Mouse (Mus musculus) kidney, adult 8-10 months (tissue): ENCODE measurements around the gene Acap2.

Source experiments
- DNase-seq, 2 experiments: peaks; one replicate each; pipeline ENCODE4 v3.0.0; 2022

The Acap2 gene

DNA sequence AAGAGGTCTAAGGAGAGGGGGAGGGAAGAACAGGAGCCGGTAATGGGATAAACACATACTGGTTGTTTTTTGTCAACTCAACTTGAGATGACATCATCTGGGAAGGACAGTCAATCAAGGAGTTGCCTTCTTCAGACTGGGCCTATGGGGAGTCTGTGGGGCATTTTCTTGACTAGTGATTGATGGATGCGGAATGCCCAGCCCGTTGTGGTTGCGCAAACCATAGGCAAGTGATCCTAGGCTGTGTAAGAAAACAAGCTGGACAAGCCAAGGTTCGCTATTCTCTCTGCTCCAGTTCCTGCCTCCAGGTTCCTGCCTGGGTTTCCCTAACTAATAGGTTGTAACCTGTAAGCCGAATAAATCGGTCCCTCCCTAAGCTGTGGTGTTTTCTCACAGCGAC is 4.1 kb upstream of the Acap2 start:
- DNase-seq: no peak

DNA sequence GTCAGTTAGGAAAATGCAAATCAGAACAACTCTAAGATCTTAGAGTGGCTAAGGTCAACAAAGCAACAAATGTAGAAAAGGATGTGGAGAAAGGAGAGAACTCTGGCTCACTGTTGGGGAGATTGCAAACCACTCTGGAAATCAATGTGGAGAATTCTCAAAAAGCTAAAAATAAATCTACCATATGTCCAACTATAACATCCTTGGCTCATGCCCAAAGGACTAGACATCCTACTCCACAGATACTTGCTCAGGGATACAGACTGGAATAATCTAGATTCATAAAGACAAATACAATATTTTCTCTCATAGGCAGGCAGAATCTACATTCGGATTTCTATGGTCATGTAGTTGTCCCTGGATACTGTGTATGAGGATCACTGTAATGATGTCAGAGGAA is 3.2 kb upstream of the Acap2 start:
- DNase-seq: no peak

DNA sequence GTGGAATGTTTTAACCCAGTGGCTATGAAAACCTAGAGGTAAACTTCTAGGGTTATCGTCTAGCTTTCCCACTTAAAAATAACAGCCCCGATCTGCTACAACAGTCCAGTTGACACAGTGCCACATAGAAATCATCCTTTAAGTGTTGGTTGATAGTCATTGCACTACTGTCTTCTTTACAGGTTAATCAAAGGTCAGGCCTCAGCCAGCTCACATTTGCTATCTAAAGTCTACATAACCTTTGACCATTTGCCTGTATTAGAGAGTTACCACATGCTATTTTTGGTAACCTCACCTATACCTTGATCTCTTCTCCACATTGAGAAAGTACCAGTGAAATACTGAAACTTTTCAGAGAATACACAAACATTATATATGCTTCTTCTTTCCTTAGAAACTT is 659 bp upstream of the Acap2 start:
- DNase-seq: no peak

DNA sequence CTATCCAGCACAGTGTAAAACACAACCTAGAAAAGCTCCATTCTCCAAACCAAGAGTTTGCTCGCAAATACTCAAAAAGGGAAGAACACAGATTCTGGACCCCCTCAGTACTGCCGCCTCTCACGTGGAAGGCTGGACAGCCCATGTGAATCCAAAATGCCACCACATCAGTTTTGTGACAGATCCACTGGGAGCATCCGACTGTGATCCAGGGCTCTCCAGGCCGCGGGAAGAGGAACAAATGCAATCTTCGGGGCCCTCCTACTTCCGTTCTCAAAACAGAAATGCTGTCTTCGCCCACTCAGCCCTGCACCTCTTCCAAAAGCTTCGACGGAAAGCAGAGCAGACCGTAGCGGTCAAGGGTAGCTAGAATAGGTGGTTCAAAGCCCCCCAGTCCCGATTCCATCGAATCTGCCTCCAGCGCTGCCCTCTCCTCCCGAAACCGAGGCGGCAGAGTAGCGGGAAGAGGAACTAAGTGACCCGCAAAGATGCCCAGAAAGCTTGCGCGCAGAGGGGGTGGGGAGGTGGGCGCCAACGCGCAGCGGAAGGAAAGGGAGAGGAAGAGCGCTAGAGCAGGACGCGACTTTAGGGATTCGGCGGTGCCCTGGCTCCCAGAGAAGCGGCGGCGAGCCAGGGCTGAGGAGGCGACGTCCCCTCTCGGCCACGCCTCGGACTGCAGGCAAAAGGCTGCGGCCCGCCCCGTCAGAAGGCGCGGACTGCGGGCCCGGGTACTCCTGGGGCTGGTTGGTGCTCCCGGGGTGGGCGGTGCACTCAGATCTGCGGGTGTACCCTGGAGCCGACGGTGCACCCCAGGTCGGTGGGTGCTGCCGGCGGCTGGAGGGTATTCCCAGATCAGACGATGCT is 887 bp downstream of the Acap2 start:
- DNase-seq: peak; percentile 43 to 55

DNA sequence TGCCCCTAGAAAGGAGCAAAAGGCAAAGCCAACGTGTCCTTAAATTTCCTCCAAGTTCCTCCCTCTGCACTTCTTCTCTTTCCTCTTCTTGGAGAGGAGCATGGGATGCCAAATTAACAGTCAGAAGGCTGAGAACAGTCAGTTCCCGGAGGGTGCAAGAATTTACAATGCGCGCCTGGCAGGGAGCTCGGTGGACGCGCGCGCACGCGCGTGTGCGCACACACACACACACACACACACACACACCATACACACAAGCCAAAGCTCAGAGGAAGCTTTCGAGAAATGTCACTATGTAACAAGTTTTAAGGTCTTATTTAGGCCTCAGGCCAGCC is 1.5 kb downstream of the Acap2 start:
- DNase-seq: peak in 1 of 2 experiments; percentile 26

DNA sequence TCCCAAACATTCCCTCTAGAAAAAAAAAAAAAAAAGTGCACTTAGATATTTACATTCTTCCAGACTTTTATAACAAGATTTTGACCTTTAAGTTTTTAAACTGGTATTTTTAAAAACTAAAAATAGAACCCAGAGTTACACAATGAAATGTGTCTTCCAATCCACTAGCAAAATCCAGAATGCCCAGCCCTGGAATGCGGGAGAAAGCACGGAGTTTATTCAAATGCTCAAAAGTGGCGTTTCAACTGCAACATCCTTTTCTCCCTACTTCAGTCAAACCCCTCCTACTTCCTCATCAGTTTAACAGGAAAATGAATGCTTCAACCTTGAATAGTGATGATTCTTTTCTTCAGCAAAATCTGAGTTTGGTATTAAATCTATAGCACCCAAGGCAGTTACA is 4.1 kb downstream of the Acap2 start:
- DNase-seq: no peak

DNA sequence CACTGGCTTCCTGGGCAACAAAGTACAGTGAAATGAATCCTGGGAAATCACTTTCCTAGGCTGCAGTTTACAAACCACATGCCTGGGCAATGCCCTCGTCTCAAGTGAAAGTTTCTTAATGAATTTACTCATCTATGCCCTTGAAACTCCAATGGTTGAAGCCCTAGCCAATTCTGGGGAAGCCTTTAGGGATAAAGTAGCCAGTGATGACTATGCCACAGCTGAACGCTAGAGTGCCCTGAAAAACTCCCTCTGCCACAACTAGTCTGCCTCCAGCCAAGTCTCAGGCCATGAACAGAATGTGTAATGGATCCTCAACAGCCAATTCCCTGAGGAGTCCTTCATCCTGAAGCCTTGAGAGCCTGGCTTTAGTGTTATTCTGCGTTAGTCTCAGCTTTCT is 8.5 kb downstream of the Acap2 start:
- DNase-seq: no peak

DNA sequence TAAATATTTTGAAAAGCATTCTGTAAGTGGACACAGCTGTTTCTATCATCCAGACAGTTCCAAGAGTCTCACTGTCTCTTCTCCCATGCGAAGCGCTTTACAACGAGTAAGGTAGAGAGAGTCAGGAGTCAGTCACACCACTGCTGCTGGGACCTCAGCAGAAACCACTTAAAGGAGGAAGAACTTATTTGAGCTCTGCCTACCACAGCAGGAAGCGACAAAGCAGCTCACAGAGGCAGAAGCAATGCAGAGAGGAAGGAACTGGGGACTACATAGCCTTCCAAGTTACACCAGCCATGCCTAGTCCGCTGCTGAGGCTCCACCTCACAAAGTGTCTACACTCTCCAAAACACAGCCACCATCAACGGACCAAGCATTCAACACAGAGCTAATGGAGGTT is 9.2 kb downstream of the Acap2 start:
- no peak for DNase-seq

DNA sequence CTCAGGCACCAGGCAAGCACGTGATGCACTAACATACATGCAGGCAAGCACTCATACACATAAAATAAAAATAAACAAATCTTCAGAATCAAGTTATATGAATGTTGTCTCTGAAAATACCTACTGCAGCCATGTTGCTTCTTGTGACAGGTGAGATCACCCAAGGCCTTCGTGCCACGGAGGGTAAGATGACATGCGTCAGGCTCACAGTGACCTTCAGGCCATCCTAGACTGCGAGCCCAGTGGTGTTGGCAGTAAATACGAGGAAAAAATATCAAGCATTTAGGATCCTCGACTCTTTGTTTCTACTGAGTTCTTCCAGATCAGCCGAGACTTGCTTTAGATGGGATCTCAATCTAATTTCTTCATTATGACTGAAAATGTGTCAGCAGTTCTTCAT is 10.6 kb downstream of the Acap2 start:
- no peak for DNase-seq

DNA sequence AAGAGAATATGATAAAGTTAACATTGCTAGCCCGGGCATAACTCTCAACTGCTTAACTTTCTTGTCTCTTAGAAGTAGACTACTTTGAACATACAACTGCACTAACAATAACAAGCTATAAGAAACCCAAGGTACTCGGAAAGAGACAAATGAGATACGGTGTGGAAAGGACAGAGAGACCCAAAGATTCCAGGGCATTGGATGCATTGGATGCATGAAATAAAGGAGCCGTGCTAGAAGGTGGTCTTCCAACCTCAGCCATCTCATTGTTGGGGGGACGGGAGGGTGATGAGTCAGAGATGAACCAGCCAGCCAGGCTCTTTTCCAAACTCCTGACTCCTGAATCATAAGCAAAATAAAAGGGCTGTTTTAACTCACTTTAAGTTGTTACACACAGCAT is 11.8 kb downstream of the Acap2 start:
- no peak for DNase-seq

DNA sequence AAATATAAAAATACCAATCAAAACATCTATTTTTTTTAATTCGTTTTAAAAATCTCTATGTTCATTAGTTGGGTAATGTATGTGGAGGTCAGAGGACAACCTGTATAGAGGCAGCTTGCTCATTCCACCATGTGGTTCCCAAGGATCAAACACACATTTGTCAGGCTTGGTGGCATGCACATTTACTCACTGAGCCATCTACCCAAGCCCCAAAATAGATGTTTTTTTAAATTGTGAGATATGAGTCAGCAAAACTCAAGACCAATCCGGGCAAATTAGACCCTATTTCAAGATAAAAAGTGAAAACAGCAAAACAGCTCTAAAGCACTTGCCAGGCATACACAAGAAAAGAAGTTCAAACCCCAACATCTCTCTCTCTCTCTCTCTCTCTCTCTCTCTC is 12.2 kb downstream of the Acap2 start:
- no peak for DNase-seq

DNA sequence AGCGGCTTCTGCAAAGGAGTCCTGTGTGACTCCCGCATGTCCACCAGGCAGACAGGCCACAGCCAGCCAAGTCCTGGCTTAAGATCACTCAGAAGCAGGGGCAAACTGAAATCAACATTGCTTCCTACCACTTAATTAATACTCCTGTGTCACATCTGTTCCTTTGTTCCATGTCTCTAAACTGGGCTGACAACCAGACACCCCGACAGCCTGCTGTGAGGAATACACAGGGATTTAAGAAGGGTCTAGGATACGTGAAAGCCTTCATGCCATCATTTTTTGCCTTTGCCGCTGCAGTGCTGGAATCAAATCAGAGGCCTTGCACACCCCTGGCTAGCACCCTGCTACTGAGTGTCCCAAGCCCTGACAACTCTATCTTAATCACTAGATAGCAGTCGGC is 12.8 kb downstream of the Acap2 start:
- no peak for DNase-seq

DNA sequence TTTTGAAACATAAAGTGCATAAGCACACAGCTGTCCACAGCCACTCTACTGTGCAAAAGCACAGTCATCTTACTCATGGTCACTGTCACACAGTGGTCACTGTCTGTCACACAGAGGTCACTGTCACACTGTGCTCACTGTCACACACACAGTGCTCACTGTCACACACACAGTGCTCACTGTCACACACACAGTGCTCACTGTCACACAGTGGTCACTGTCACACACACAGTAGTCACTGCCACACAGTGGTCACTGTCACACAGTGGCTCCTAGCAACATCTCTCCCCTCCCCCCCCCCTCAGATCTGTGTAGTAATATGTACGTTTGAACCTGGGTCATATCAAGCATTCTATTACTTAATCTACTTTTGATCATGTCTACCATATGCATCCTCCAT is 13.9 kb downstream of the Acap2 start:
- DNase-seq: no peak

DNA sequence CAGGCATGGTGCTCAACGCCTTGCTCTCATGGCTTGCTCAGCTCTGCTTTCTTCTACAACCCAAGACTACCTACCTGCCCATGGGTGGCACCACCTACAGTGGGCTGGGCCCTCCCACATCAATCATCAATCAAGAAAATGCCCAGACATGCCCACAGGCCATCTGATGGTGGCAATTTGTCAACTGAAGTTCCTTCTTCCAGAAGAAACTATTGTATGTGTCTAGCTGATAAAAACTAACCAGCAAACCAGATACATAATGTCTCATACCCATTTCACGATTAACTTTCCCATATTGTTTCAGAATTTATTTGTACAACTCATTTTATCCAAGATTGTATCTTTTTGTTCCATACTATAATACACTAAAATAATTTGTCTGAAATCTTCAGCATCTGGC is 15.3 kb downstream of the Acap2 start:
- DNase-seq: no peak

DNA sequence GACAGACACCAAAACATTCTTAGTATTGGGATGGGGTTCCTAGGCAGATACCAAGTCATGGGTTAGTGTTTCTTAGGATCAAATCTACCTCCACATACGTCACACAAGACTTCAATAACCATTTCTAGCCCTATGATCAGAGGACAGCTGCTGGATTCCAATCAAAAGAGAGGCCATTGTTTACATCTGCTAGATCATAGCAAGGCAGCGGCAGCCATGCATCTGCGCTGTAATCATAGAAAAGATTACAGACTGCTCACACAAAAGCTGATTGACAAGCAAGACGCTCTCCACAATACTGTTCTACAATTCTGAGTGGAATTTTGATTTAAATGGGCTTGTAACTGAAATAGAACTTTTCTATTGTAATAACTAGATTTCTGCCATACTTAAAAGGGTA is 16.3 kb downstream of the Acap2 start:
- DNase-seq: no peak

DNA sequence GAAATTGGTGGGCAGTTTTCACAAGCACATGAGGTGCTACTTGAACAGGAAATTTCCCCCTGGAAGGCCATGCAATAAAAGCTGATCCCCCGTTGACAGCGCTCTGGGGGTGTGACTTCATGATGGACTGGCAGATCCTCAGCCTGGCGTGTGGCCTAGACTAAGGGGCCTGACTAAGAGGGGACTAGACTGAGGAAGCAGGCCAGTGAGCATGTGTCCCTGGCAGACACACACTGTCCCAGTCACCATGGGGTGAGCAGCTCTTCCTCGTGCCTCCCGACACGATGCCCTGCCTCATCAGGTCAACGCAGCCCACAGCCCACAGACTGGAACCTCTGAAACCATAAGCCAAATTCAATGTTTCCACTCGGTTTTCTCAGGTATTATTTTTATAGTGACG is 18.5 kb downstream of the Acap2 start:
- no peak for DNase-seq

DNA sequence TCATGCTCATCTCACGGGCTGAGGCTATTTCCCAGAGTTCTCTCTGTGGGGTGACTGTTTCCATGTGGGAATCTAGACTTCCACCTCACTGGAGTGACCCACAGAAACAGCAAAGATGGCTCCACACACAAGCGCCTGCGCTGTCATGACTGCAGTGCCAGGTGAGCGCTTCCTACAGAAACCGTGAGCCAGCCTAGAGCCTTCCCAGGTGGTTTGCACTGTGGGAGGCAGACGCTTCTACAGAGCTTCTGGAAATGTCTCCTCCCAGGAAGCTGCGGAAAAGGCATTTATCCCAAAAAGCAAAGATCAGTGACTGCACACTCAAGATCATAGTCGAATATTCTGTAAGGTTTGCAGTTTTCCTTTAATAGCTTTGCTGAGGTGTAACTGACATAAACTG is 20.2 kb downstream of the Acap2 start:
- DNase-seq: no peak

DNA sequence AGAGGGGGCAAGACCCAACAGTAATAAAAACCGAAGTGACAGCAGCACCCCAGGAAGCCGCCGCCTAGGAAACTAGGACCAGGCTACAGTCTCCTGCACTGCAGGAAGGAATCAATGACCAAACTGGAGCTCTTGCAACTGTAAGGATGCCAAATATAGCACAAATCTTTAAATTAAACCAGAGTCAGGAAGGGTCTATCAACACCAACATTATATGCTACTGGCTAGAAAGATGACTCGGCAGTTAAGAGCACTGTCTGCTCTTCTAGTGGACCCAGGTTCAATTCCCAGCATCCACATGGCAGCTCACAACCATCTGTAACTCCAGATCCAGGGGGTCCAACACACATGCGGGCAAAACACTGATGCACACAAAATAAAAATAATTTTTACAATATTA is 21.7 kb downstream of the Acap2 start:
- no peak for DNase-seq

DNA sequence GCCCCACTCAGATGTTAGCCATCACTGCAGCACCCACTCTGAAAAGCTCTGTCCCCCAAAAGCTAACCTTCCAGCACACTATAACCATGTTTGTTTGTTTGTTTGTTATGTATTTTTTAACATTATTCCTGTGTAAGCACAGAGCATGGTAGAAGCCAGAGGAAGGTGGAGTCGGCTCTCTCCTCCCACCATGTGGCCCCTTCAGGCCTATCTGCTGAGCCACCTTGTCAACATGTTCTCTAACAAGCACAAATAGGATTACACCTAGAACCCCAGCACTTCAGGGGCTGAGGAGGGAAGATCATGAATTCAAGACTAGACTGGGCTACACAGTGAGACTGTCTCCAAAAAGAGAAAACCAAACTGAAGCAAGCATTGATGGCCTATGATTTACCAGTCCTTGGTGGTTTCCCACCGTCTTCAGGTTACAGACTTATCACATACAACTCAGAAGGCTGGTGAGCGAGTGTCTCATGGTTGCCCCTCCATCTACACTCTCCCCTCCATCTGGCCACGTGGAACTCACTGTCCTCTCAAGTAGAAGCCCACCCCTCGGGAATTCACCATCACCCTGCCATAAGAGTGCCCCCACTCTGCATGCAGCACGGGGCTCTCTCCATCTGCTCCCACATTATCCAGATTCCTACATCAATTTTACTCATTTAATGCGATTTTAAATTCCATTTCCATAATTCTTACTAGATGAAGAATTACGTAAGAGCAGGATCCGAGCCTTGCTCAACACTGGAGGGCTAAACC is 26.0 kb downstream of the Acap2 start:
- no peak for DNase-seq

DNA sequence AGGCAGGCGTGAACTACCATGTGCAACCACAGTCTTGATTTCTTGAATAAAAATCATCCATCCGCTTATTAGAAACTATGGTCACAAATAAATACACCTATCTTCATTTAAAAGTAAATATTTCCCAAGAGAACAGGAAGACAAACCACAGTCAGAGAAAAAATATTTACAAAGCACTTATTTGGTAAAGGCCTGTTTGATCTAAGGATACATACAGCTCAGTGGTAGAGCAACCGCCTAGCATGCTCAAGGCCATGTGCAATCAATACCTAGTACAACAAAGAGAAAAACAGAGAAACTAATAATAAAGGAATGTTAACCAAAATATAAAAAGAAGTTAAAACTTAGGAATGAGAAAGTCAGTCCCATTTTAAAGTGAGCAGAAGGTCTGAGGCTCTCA is 28.8 kb downstream of the Acap2 start:
- no peak for DNase-seq

DNA sequence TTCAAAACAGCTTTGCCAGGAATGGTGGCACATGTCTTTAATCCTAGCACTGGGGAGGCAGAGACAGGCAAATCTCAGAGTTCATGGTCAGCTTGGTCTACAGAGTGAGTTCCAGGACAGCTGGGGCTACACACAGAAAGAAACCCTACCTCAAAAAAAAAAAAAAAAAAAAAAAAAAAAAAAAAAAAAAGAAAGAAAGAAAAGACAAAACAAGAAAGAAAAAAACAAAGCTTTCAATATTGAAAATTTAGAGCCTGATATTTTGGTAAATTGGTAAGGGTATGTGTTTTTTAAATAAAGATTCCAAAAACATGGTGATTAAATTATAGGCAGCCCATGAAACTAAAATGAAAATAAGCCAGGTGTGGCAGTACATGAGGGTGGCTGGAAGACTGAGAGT is 29.6 kb downstream of the Acap2 start:
- no peak for DNase-seq

DNA sequence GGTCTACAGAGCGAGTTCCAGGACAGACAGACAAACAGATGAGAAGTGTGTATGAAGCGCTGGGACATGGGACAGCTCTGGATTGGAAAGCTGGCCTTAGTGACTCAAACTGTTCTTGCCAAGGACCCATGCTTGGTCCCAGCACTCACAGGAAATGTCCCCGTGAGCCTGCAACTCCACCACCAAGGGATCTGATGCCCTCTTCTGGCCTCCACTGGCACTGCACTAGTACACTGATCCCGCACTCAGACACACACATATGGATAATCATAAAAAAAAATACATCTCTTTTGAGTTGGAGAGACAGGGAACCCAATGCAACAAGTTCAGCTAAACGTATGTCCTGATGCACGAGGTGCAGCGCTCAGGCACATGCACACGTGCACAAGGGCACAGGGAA is 30.7 kb downstream of the Acap2 start:
- DNase-seq: no peak

DNA sequence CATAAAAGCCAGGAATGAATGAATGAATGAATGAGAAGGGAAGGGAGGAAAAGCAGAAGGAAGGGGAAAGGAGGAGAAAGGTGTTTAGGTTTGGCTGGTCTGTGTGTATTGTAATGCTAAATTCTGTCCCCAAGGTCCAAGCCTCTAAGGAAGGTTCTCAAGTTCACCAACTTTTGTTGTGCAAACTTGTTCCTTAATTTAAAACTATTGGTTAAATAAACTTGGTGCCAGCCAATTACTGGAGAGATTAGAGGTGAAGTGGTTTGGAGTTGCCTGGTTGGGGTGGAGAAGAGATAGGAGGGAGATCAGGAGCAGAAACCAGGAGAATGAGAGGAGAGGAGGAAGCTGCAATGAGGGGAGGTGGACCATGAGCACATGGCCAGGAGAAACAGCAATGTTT is 31.4 kb downstream of the Acap2 start:
- no peak for DNase-seq

DNA sequence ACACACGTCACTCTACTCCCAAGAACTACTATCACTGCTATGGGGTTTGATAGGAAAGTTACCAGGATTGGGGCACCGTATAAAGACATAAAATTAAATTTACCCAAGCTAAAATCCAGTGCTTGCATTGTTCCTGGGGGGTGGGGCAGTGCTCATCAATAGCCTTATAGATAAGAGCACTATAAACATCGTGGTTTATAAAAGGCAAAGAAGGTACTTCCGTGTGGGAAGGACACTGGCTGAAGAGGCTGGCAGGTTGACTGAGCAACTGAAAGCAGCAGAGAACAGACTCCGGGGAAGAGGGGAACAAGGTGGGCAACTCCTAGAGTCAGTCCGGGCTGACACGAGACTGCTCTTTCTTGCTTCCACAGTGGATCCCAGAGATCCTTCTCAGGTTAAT is 33.1 kb downstream of the Acap2 start:
- no peak for DNase-seq
